Mouse (Mus musculus) heart, adult 18-20 months (tissue): ENCODE results near the gene Piga. TPM values are rescaled to one million over a fixed set of nuclear protein-coding genes. Genes with fewer than 3 reads are reported as not detected.

Experiments
- DNase-seq, 2 experiments: peaks; one replicate each; pipeline ENCODE4 v3.0.0; 2021 to 2022; ENCODE audit warnings: mixed read lengths in 1 of 2
- total RNA-seq, 2 experiments: library from RNA; stranded (reverse); gene quantifications; 2 replicates each; pipeline ENCODE4 v1.2.3; 2021

Gene Piga
- total RNA-seq, 2 experiments from 2014 or later: 2.1 to 2.8 TPM

DNA sequence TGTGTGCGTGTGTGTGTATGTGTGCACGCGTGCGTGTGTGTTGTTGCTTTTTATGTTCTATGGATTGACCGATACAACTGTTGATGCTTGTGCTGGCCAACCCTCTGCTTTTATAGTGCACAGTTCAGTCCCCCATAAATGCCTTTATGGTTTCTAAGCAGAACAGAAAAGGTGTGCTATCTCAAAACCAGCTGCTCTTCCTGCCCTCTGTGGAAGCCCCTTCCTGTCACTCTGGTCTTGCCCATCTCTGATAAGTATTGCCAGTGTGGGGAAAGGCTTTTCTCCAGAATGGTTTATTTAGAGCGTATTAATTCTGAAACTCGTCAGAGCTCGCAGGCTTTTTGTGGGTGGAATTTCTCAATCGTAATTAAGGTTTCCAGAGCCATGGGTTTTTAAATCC, 13.1 kb downstream of the Piga start:
- no peak for DNase-seq

GRCm38 (mm10) chrX:164436709-164437108, 17.1 kb downstream of the Piga start, which contains the start of gene Asb11:
TSS of gene Asb11 (plus strand) at chrX:164436994.
- DNase-seq: peak in 1 of 2 experiments; percentile 36

DNA sequence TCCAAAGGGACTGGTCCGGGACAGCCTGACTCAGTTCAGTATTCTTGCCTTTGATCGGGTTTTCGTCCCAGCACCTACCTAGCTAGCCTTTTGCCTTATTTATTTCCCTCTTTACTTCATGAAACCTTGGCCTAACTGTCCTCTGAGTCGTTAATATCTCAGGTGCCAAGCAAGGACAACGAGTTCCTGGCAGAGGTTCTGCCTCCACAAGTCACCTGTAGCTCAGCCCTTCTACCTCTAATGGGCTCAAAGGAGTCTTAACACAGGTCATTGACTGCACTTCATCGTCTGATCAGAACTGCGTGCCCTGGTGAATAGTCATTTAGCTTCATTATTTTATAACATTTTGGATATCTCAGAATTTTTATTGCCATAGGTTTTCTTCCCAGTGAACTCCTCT, 19.9 kb downstream of the Piga start:
- no peak for DNase-seq

- peak; percentile 69 to 77 for DNase-seq
These were observed 20.6 kb downstream of the Piga start for GRCm38 (mm10) chrX:164440140-164440539.

DNA sequence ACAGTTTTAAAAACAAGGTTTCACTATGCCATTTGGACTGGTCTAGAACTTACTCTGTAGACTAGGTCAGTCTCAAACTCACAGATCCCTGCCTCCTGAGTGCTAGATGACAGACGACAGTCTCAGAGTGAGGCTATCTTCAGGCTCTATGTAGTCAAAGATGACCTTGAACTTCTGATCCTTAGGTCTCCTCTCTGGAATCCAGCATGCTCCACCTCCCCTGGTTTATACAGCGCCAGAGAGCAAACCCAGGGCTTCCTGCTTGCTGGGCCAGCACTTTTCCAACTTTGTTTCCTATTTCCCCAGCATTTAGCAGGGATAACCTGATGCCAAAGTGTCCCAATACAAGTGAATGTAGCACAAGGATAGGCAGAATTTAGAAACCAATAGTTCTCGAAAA, 21.1 kb downstream of the Piga start:
- no peak for DNase-seq

- DNase-seq: peak in 1 of 2 experiments; percentile 10
These were observed 21.7 kb downstream of the Piga start for GRCm38 (mm10) chrX:164441306-164441705.

DNA sequence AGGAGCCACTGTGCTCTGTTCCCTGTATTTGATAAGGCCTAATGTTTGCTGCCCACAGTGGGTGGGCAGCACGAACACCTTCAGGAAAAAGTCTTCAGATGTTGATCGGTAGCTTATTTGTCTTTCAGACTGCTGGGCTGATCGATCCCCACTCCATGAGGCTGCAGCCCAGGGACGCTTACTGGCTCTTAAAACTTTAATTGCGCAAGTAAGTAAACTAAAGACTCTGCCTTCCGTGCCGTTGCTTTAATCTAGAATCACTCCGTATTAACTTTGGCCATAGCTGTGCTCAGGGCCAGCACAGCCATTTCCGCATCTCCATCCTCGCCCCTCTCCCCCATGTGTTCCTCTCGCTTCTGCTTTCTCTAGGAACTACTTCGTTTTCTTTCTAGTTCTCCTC, 26.0 kb downstream of the Piga start:
- no peak for DNase-seq

DNA sequence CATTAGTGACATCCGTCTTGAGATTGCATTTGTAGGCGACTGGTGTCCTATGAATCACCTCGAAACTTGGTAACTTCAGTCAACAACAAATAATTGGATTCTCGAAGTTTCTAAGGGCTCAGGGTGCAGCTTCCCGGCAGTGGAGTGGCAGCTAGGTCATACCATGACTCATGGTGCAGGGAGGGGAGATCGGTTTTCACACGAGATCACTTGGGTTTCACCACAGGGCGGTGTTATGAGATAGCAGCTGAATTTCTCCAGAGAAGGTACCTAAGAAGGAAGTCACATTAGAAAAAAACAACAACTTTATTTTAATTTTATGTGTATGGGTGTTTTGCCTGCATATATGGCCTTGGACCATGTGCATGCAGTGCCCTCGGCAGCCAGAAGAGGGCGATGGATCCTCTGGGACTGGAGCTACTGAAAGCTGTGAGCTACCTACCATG, 26.5 kb downstream of the Piga start:
- DNase-seq: no peak

DNA sequence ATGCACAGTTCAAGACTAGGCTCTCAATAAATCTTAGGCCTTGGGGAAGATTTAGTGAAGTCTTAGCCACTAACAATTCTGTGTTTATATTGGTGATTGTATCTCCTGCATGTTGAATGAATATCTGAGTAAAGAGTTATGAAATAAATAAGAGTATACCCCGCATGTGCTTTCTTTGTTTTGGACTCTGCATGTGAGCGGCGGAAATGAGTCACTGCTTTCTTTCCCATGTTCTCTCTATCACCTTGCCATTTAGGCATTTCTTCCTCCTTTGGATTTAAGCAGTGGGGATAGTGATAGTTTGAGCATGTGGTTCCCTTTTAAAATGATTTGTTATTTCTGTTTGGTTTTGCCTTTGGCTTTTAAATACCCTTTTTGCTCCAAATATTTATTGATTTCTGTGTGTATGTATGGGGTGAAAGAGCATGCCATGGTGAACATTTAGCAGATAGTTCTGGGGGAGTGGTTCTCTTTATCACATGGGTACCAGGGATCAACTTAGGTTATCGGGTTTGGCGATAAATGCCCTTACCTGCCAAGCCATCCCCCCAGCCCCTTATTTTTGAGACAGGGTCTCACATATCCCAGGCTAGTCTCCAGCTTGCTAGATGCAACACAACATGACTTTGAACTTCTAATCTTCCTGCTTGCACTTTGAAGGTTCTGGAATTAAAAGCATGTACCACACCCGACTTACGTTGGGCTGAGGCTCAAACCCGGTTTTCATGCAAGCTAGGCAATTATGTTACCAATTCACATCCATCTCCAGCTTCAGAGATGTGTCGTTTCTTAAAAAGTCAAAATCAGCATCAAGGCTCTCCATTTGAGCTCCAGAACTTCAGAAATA, 27.5 kb downstream of the Piga start:
- DNase-seq: no peak

DNA sequence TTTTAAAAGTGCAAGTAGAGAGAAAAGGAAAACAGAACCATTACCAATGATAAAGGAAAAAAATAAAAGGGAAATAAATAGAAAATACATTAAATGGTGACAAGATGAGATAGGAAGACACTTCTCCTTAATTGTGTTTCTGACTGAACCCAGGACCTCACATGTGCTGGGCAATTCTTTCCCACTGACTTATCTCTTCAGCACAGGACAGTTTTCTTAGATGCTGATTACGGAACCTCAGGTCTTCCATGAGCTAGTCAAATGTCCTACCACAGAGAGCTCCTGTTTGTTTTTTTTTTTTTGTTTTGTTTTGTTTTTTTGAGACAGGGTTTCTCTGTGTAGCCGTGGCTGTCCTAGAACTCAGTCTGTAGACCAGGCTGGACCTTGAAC, 28.1 kb downstream of the Piga start:
- DNase-seq: no peak

DNA sequence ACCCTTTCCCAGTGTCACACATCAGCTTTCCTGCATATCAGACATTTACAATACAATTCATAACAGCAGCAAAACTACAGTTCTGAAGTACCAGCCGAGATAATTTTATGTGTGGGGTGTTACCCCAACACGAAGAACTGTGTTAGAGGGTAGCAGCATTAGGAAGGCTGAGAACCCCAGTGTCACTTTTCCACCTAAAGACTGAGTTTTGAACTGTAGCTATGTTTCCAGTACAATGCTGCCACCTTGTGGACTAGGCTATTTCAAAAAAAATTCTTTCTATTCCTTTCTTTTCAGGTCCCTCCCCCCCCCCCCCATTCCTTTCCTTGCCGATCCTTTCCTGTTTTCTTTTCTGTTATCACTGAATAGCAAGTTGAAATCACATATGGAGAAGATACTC, 29.6 kb downstream of the Piga start:
- DNase-seq: peak; percentile 18 to 59

GRCm38 (mm10) chrX:164459205-164459878, 39.8 kb downstream of the Piga start:
- no peak for DNase-seq

Other genes starting within 250 kb of the Piga start
- 1 to 10 TPM; 1.9 to 2.5 TPM for gene Bmx, start 161.6 kb upstream of the Piga start, total RNA-seq
- gene Pir, start 150.4 kb upstream of the Piga start, total RNA-seq: 1 to 10 TPM; 7.0 to 7.8 TPM
- gene Vegfd, start 46.4 kb upstream of the Piga start, total RNA-seq: 1 to 10 TPM; 2.6 to 3.0 TPM
- gene Asb11, start 17.2 kb downstream of the Piga start, total RNA-seq: 100 to 1,000 TPM; 137 to 162 TPM
- gene Asb9, start 86.5 kb downstream of the Piga start, total RNA-seq: not detected